Mouse (Mus musculus) large intestine, adult 2 months (tissue): Measurements from ENCODE around the gene Lif. TPM values are rescaled to one million over a fixed set of nuclear protein-coding genes. Genes with fewer than 3 reads are reported as not detected.

Experiments used
- DNase-seq: peaks from one replicate; pipeline ENCODE4 v3.0.0-alpha.2; 2012; ENCODE audit warnings: low read depth, low spot score
- WGBS: fragments of 180-500 bp; shearing (Covaris S2); methylation state at CpG from one replicate; pipeline ENCODE4 v1.1.7; 2018; 5-methylcytosine and 5-hydroxymethylcytosine counted together
- polyA plus RNA-seq: library from polyadenylated mRNA; depleted of rRNA; stranded (reverse); fragments of >200 nt; gene quantifications from 2 replicates; pipeline ENCODE4 v1.2.3, GENCODE M21; 2012

Lif gene
- polyA plus RNA-seq, 1 experiment = 2.9 TPM

DNA sequence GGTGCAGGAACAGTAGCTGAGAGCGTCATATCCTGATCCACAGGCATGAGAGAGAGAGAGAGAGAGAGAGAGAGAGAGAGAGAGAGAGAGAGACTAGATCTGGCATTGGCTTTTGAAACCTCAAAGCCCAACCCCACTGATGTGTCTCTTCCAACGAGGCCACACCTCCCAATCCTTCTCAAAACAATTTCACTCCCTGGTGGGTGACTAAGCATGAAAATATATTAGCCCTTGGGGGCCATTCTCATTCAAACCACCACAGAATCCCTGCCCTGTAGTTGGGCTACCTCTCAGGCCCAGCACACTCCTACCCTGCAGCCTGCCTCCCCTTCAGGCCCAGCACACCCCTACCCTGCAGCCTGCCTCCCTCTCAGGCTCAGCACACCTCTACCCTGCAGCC lies 4.5 kb upstream of the Lif start:
- WGBS = 84% methylated on average over 2 of the region's 2 CpGs

DNA sequence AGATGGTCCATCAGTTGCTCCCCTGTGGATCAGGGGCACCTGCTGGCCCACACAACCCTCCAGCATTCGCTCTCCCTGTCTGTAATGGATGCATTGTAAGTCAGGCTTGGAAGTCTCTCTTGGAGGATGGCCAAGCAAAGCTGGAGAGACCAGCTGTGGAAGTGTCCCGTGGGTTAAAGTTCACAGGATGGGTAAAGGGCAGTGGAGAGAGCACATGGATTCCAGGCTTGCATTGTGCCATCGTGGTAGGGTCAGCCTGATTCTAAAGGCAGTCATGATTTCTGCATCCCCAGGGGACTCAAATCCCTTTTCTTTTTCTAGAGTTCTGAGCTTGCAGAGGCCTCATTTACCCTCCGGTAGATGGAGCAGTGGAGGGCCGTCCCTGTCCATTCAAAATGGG lies 399 bp downstream of the Lif start:
- DNase-seq = no peak
- WGBS = 36% methylated on average over 5 of the region's 5 CpGs

More for the DNA sequence above, 4.5 kb upstream of the Lif start:
- DNase-seq = no peak

DNA sequence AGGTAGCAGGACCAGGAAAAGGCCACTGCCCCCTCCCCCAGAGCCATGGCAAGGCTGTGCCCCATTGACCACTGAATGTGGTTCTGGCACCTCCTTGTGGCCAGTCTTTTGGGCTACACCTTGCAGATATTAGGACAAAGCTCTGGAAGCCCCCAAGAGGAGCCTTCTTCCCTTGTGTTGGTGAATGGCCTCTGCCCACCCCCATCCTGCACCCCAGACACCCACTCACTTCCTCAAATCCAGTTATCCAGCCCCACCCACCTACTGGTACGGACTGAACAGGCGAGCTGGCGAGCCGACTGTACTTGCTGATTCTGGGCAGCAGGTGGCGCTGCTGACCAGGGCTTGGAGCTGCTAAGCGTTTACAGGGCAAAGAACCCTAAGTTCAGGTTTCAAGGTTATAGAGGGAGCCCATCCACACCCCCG lies 1.3 kb downstream of the Lif start:
- DNase-seq = no peak
- WGBS = under 1% methylated on average over 7 of the region's 7 CpGs

DNA sequence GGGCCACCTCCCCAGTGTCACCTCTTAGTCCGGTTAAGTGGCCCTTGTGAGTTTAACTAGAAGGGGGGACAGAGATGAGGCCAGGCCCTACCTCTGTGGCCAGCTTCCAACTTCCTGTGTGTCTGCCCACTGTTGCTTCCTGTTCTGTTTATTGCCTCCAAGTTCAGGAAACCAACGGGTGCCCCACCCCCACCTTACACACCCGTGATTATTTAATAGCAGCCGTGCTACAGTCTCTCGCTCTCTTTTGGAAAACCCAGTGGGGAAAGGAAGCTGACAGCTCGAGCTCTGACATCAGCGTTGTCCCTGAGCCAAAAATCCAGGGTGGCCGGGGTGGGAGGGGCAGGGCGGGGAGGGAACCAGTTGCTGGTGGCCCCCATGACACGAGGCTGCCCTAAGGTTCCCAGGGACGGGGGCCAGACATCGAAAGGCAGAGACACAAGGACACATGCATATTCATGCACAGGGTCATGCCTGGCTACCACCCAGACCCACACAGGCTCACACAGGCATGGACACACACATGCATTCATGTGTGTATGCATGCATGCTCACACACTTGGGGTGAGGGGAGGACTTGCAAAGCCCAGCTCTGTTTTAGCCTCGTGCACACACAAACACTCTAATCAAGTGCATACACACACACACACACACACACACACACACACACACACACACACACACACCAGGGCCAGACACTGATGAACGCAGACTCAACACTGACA lies 3.3 kb downstream of the Lif start:
- DNase-seq = peak; percentile 88
- 4% methylated on average over 14 of the region's 14 CpGs for WGBS

DNA sequence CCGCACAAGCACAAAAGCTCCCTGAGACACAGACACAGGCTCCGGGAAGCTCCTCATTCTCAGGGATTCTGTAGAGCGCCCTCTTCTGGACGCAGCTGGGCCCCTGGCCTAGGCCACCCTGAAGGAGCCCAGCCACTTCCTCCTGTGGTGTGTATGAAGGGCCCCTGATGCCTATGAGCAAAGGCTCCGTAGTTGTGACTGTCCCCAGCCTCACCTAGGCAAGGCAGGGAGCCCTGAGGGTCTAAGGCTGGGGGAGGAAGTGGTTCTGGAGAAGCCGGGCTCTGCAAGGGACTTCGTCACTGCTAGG lies 3.8 kb downstream of the Lif start:
- DNase-seq = no peak
- 21% methylated on average over 7 of the region's 7 CpGs for WGBS

DNA sequence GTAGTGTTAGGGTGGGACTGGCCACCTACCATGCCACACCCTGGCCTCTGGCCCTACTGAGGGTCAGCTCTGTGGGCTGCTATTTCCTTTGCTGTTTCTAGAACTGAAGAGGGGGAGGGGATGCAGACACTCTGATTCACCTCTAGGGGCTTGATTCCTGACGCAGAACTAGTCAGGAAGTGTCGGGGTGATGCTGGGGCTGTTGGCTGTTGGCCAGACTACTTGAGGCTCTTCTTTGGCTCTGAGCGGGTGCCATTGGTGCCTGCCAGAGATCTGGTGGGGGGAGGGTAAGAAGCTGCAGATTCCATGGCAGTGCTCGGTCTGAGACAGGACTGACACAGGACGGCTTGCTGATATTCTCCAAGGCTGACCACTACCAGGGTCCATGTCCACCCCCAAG lies 4.6 kb downstream of the Lif start:
- WGBS = 34% methylated on average over 5 of the region's 5 CpGs
- no peak for DNase-seq

DNA sequence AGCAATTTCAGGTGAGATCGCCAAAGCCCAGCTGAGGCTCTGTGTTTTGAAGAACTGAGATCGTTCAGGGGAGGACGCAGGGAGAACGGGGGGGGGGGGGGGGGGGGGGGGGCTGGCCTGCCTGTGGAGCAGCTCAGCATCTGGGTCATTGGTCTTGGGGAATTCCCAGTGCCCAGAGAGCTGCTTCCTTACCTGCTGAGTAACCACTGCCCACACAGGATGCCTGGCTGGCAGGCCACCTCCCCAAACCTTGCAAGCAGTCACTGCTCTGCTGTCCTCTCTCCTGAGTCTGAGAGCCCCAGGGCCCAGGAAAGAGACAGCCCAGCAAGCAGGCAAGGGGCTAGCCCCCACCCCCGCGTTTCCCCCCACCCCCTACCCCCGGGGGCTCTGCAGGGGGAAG lies 5.5 kb downstream of the Lif start:
- no peak for DNase-seq
- 14% methylated on average over 6 of the region's 7 CpGs for WGBS

DNA sequence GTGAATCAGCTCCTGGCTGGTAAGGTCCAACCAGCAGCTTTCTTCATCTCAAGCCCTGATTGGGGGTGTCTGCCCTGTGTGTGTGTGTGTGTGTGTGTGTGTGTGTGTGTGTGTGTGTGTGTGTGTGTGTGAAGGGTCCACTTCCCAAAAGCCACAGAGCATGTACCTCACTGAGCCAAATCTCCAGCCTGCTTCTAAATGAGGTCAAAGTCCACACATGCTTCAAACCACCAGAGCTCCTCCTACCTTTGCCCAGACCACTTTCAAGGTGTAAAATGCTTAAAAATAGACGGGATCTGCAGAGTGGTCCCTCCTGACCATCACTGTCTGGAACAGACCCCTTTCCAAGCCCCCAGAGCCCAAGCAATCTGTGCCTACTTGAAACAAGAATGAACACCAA lies 5.9 kb downstream of the Lif start:
- 14% methylated on average over 1 of the region's 1 CpGs for WGBS

DNA sequence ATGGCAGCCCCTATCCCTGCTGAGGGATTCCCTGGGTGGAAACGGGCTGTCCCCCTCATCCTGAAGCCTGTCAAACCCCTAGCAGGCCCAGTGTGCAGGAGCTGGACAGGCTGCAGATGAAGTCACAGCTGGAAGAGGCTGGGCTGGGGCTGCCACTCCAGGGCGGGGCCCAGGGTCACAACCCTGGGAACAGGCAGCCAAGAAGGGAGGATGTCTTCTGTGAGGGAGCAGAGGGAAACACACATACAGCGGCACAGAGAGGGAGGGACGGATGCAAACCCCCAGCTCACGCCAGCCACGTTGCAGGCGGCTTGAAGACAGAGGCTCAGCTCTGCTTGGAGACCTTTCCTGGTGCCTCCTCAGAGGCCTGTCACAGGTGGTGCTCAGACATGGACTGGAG lies 6.7 kb downstream of the Lif start:
- no peak for DNase-seq
- 27% methylated on average over 7 of the region's 7 CpGs for WGBS

More for the DNA sequence above, 5.9 kb downstream of the Lif start:
- DNase-seq = no peak

DNA sequence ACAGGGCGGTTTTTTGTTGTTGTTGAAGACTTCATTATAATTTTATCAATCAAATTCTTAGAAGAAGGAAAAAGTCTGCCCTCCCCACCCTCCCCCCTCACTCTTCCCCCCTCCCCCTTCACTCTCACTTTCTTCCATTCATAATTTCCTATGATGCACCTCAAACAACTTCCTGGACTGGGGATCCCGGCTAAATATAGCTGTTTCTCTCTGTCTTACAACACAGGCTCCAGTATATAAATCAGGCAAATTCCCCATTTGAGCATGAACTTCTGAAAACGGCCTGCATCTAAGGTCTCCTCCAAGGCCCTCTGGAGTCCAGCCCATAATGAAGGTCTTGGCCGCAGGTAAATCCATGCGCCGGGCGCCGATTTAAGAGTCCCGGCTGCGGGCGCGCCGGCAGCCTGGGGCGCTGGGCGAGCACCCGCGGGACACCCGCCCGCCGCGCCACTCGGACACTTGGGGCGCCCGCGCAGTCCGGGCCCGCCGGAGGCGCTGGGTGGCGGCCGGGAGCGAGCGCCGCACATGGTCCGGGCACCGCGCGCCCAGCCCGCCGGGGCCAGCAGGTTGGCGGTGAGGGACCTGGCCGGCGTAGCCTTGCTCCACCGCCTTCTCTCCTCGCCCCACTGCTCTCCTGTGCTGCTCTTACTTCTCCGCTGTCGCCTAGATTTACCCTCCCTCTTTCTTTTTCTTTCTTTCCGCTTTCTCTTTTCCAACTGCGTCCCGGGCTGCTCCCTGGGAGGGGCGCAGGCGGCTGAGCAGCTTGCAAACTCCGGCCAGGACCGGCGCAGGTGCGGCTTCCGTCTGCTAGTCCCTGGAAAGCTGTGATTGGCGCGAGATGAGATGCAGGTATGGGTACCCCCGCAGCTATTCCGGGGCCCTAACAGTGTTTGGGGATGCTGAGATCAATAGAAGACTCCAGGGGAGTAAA lies 9.2 kb downstream of the Lif start:
- DNase-seq = no peak
- under 1% methylated on average over 61 of the region's 61 CpGs for WGBS

DNA sequence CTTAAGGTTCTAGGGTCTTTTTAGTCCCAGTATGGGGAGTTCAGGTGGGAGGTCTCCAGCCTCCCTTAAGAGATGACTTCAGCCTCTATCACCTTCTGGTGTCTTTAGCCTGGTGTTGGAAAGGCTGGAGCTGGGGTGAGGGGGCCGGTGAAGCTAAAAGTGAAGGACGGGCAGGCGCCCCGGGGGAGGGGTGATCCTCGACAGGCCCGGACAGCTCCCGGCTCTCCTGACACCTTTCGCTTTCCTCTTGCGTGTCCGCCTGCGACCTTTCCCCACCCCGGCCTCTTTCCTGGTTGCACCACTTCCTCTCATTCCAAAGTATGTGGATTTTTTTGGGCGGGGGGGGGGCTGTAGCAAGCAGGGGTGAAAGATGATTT lies 9.8 kb downstream of the Lif start:
- 7% methylated on average over 13 of the region's 13 CpGs for WGBS
- no peak for DNase-seq

DNA sequence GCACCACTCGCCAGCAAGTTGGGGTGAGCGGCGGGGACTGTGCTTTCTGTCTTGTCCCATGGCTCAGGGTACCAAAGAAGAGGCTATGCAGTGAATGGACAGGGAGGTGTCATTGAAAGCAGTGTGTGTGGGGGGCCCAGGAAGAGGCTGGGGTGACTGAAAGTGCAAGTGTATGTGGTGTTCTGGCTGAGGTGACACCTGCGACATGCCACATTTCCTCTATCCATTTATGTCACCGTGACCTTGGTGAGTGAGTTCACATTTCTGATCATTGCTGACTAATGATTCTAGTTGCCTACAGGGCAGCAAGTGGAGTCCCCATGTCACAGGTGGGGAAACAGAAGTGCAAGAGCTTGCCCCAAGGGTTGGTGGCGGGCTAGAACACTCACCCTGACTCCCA lies 11.1 kb downstream of the Lif start:
- no peak for DNase-seq
- 89% methylated on average over 6 of the region's 6 CpGs for WGBS

DNA sequence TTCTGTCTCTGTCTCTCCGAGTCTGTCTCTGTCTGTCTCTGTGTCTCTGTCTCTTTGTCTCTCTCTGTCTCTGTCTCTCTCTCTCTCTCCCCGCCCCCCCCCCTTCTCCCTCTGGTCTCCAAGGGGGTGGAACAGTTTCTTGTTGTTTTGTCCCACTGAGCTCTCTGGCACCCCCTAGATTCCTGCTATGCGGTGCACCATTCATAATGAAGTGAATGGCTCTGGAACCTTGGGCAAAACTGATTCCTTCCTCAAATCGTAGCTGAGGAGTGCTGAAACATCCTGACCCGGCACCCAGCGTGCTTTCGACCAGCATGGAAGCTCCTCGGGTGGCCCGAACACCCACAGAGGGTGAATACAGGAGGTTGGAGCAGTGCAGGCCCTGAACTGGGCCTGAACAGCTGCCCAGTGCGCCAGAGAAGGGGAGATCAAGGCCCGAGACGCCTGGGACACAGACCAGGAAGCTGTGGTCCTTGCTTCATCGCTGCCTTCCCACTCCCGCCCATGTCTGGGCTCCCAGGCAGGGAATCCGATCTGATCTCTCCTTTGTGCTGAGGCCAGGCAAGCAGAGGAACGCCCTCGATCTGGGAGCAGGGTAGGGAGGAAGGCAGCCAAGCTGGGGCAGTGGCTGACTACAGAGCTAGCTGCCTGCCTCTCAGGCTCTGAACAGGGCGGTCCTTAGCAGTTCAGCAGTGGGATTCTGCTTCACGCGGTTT lies 13.5 kb downstream of the Lif start:
- no peak for DNase-seq
- WGBS = 65% methylated on average over 20 of the region's 20 CpGs

DNA sequence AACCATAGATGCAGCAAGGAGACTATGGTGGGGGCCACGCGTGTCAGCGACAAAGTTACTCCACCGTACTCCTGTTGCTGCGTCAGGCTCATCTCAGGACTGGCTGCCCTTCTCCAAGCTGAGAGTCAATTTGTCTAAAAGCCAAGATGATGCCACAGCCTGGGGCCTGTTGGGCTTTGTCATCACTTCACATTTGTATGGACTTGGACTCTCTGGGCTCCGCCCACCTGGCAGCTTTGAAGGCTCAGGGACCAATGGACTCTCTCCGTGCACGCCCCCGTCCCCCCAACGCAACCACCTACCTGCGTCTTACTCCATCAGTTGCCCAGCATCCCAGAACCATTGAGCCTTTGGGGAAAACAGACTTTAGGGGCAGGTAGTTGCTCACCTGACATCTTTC lies 14.2 kb downstream of the Lif start:
- 94% methylated on average over 11 of the region's 11 CpGs for WGBS
- no peak for DNase-seq

DNA sequence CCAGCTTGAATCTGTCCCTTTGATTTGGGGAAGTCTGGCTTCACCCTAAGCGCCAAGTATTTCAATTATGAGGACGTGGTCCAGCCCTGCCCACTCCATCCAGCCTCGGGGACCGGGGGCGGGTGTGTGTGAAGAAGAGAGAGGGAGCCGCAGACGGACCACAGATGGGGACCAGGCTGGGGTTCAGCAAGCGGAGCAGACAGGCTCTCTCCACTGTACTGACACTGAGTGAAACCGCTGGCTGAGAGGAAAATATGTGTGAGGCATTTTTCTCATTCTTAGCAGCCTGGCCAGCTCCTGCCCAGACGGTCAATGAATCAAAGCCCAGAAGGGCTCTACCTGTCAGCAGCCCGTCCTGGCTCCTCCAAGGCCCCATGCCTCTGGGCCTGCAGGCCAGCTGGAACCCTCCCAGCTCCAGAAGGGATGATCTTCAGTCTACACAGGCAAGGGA lies 19.1 kb downstream of the Lif start:
- no peak for DNase-seq
- 67% methylated on average over 11 of the region's 11 CpGs for WGBS

DNA sequence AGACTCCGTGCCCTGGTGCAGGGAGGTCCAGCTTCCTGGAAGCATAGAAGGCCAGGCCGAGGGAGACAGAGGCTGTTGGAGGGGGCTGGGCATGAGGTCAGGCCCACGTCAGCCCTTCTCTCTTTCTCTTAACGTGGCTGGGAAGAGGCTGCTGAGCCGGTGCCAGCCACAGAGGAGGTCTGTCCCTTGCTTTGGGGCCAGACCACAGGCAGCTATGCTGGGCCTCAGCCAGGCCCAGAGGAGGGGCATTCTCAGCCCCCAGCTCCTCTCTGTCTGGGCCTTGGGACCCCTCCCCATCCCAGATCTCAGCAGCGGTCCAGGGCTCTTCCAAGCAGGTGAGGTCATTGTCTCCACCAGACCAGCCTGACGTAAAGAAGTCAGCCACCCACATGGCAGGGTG lies 22.6 kb downstream of the Lif start:
- 67% methylated on average over 7 of the region's 7 CpGs for WGBS
- no peak for DNase-seq

DNA sequence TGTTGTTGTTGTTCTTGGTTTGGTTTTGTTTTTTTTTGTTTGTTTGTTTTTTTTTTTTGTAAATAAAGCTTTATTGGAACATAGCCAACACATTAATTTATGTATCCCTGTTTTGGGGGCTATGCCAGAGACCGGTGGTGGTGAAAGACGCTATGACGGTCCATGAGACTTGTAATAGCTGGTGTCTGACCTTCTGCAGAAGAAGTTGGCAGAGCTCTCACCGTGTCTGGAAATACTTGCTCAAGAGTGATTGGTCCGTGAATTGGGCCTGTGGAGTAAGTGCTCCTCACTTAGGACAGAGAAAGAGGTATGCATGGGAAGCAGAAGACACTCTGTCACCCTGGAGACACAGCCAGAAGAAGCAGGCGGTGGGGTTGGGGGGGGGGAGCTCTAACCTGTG lies 24.5 kb downstream of the Lif start:
- DNase-seq = no peak
- 79% methylated on average over 6 of the region's 6 CpGs for WGBS

DNA sequence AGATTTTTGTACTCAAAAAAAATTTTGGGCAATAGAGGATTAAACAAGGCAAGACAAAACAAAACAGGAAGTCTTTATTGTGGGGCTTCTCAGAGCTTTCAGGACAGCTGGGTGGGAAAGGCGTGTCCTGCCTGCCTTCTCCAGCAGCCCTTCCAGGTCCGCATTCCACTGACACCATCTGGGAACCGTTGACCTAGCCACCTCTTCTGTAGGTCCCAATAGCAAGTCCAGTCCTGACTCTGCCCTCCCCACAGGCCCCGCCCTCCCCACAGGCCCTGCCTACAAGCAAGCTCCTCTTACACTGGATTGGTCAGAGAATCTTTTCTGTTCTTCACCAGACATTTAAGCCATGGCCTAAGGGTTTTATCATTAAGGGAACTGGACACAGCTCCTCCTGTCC lies 26.3 kb downstream of the Lif start:
- no peak for DNase-seq
- WGBS = 23% methylated on average over 4 of the region's 4 CpGs

DNA sequence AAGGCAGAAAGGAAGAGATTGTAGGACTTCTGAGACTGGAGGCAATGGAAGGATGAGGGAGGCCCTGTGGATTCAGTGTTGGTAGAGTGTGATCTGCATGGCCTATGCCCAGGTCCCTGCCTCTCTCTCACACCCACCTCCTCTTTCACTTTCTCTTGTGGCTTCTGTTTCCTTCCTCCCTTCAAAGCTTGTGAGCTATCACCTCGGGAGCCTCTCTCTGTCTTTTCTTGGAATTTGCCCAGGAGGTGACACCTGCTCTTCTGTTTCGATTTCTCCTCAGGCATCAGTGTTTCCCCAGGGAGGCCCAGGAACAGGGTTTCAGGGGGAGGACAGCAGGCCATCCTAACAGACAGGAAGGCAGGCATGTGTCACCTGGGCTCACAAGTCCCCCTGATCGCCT lies 31.9 kb downstream of the Lif start:
- 29% methylated on average over 3 of the region's 3 CpGs for WGBS
- no peak for DNase-seq

DNA sequence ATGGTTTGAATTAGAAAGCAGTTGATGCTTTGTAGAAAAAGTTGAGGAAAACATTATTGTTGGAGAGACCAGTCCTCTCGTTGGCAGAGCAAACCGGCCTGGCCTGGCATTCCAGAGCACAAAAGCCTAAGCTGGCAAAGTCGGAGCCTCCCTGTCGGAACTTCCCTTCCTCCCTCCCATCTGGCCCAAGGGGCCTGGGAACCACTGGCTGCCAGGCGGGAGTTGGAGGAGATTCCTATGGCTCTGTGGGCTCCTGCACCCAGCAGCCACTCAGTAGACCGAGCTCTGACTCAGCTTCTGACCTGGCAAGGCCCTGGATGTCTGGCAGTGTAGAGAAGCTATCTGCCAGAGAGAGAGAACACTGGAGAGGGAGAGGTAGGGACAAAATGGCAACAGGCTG lies 34.3 kb downstream of the Lif start:
- 80% methylated on average over 6 of the region's 6 CpGs for WGBS
- DNase-seq = no peak
